Mouse (Mus musculus): ENCODE results near the gene Itpr1.
A peak's percentile ranks its signal among the peaks of the same experiment; 100 is the strongest.

The Itpr1 gene

GRCm38 (mm10) chr6:108472748-108473147 lies 259.9 kb downstream of the Itpr1 start:
- no peak for DNase-seq (ENCODE audit: low spot score)

- DNase-seq (ENCODE audit: low spot score) = no peak
Observed at GRCm38 (mm10) chr6:108476797-108477235, 263.9 kb downstream of the Itpr1 start.

GRCm38 (mm10) chr6:108477602-108478001 lies 264.7 kb downstream of the Itpr1 start:
- no peak for DNase-seq (ENCODE audit: low spot score)

- DNase-seq (ENCODE audit: low spot score) = no peak
Observed at GRCm38 (mm10) chr6:108481190-108481589, 268.3 kb downstream of the Itpr1 start.

- DNase-seq (ENCODE audit: low spot score) = no peak
Observed at GRCm38 (mm10) chr6:108482464-108482863, 269.6 kb downstream of the Itpr1 start.

- DNase-seq (ENCODE audit: low spot score) = no peak
Observed at GRCm38 (mm10) chr6:108486212-108486992, 273.5 kb downstream of the Itpr1 start.

- no peak for DNase-seq (ENCODE audit: low spot score)
Observed at GRCm38 (mm10) chr6:108487300-108487835, 274.5 kb downstream of the Itpr1 start.

- no peak for DNase-seq (ENCODE audit: low spot score)
Observed at GRCm38 (mm10) chr6:108488250-108488649, 275.4 kb downstream of the Itpr1 start.

- DNase-seq (ENCODE audit: low spot score) = no peak
Observed at GRCm38 (mm10) chr6:108491969-108492368, 279.1 kb downstream of the Itpr1 start.

- no peak for DNase-seq (ENCODE audit: low spot score)
Observed at GRCm38 (mm10) chr6:108493753-108494152, 280.9 kb downstream of the Itpr1 start.

- DNase-seq (ENCODE audit: low spot score) = no peak
Observed at GRCm38 (mm10) chr6:108494185-108494804, 281.4 kb downstream of the Itpr1 start.

- no peak for DNase-seq (ENCODE audit: low spot score)
Observed at GRCm38 (mm10) chr6:108494994-108495393, 282.1 kb downstream of the Itpr1 start.

- DNase-seq (ENCODE audit: low spot score) = no peak
Observed at GRCm38 (mm10) chr6:108498070-108498469, 285.2 kb downstream of the Itpr1 start.

GRCm38 (mm10) chr6:108503651-108504050 lies 290.8 kb downstream of the Itpr1 start:
- no peak for DNase-seq (ENCODE audit: low spot score)

- no peak for DNase-seq (ENCODE audit: low spot score)
Observed at GRCm38 (mm10) chr6:108504717-108505116, 291.8 kb downstream of the Itpr1 start.

GRCm38 (mm10) chr6:108506161-108506560 lies 293.3 kb downstream of the Itpr1 start:
- DNase-seq (ENCODE audit: low spot score) = no peak

GRCm38 (mm10) chr6:108507337-108507736 lies 294.4 kb downstream of the Itpr1 start:
- DNase-seq (ENCODE audit: low spot score) = no peak

- no peak for DNase-seq (ENCODE audit: low spot score)
Observed at GRCm38 (mm10) chr6:108509320-108509719, 296.4 kb downstream of the Itpr1 start.

- peak; percentile 22 for DNase-seq (ENCODE audit: low spot score)
Observed at GRCm38 (mm10) chr6:108510101-108510500, 297.2 kb downstream of the Itpr1 start.

GRCm38 (mm10) chr6:108512097-108512496 lies 299.2 kb downstream of the Itpr1 start:
- DNase-seq (ENCODE audit: low spot score) = no peak

- no peak for DNase-seq (ENCODE audit: low spot score)
Observed at GRCm38 (mm10) chr6:108512994-108513393, 300.1 kb downstream of the Itpr1 start.

GRCm38 (mm10) chr6:108516248-108516647 lies 303.4 kb downstream of the Itpr1 start:
- no peak for DNase-seq (ENCODE audit: low spot score)

Data from testis, postnatal 14 days (tissue).